Mouse (Mus musculus) heart, postnatal 36 days (tissue): ENCODE data around the gene Rab36. TPM values are rescaled to one million over a fixed set of nuclear protein-coding genes. Genes with fewer than 3 reads are reported as not detected.
A peak's percentile ranks its signal among the peaks of the same experiment; 100 is the strongest.

Experiments used
- DNase-seq, 2 experiments: peaks; one replicate each; pipeline ENCODE4 v3.0.0; 2021 to 2022
- intact Hi-C: fragments of 180-260 bp; cut with DNase I; formaldehyde crosslinking; loops from one replicate; pipeline ENCODE4 v1.15.1; 2025
- total RNA-seq, 2 experiments: library from RNA; stranded (reverse); gene quantifications; 2 replicates each; pipeline ENCODE4 v1.2.3; 2021

The Rab36 gene
- total RNA-seq: under 1 TPM; 0.58 to 0.92 TPM

DNA sequence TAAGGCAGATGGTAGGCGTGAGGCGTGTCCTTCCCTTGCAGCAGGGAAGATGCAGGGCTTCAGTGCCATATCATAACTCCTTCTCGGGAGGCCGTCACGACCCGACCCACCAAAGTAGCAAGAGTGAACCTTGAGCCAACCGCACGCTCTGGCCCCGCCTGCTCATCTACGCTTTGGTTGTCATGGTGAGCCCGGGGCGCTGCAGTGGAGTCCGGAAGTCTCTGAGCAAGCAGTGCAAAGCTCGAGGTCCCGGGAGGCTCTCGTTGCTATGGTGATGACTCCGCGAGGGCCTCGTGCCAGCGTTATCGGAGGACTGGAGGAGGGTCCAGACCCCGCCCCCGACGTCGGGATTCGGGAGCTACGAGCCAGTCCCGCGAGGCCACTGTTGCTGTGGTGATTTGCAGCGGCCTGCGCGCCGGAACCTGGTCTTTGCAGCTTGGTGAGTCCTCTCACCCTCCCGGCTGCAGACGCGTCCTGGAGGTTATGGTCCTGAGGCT lies at the start of gene Rab36:
Gene Rab36 (plus strand): TSS at position 176 of the 497 bp plus-strand sequence.
- peak; percentile 91 to 93 for DNase-seq
- intact Hi-C loops: no loop called here

GRCm38 (mm10) chr10:74987698-74988470 lies 49.0 kb upstream of the Rab36 start:
- intact Hi-C loops: no loop called here
- no peak for DNase-seq

DNA sequence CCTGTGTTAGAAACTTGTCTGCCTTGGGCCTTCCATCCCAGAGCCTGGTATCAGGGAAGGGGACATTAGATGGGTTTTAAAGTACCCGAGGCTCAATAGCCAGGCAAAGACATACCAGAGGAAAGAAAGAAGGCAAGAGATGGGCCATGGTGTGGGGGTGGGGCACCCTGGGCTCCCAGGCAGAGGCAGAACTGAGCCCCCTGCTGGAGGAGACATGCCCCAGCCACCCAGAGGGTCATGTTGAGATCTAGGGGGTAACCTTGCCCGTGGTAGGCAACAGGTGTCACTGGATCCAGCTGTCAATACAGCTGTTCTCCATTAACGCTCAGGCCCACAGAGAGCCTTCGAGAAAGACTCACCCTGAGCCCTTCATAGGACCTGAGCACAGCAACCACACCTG lies 47.0 kb upstream of the Rab36 start:
- intact Hi-C loops: no loop called here
- DNase-seq: no peak

DNA sequence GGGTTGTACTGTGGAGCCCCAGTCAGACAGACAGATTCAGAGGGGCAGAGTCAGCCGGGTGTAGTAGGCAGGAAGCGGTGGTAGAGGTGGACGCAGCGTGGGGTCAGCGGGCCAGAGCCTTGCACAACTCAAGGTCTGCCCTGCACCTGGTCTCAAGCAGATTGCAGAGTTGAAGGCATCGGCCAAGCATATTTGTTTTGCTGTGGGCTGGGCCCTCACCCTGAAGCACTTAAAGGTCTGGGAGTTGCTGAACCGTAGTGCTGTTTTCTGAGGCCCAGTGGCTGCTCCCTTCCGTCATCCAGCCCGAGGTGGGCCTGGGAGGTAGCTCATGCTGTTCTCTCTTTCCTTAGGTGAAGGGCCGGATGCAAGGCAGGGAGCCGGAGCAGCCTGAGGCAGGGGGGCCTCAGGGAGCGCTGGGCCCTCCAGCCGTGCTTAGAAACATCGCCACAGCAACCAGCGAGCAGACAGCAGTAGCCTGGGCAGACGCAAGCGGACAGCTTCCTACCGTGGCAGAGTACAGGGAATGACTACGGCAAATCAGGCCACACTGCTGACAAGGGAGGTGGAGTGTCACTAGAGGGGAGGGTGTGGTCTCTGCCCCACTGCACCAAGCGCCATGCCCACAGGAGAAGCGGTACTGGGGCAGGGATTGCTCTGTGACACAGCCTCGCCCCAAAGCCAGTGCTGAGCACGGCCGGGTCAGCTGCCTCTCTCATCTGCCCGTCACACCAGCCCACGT lies 46.1 kb upstream of the Rab36 start:
- intact Hi-C loops: no loop called here
- no peak for DNase-seq

DNA sequence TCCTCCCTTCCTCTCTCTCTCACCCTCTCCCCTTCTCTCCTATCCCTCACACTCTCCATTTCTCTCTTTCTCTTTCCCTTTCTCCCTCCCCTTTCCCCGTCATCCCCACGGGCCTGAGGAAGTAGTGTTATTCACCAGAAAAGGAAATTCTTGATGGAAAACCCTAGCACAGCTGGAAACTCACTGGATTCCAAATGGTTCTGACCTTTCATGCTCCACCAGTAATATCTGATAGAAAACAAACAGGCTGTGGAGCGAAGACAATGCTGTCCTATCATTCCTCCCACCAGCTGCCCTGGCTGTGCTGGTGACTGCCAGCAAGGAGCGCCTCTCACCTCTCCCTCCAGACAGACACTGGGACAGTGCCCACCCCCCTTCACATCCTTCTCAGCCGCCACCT lies 42.0 kb upstream of the Rab36 start:
- intact Hi-C loops: no loop called here
- DNase-seq: no peak

GRCm38 (mm10) chr10:74995377-74995776 lies 41.5 kb upstream of the Rab36 start:
- intact Hi-C loops: no loop called here
- DNase-seq: peak; percentile 3 to 5

- intact Hi-C loops: no loop called here
- DNase-seq: no peak
Measured at GRCm38 (mm10) chr10:75001391-75001790, 35.5 kb upstream of the Rab36 start.

DNA sequence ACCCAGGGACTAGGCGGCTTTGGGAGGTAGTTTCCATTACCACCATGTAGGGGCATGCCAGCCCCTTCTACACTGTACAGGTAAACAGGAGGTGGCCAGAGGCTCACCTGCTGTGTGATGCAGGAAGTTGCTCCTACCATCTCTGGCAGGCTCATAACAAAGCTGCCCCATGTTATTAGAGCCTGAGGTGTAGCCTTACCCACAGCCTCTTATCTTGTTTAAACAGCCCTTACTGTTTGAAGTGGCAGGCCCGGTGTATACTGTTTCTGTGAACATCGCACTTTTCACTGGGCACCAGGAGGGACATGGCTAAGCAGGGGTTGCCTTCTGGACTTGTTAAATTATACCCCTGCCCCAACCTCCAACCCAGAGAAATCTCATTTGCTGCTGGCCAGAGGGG lies 32.8 kb upstream of the Rab36 start:
- DNase-seq: no peak
- intact Hi-C loops: no loop called here

- intact Hi-C loops: no loop called here
- DNase-seq: no peak
Measured at GRCm38 (mm10) chr10:75006889-75007662, 29.8 kb upstream of the Rab36 start.

DNA sequence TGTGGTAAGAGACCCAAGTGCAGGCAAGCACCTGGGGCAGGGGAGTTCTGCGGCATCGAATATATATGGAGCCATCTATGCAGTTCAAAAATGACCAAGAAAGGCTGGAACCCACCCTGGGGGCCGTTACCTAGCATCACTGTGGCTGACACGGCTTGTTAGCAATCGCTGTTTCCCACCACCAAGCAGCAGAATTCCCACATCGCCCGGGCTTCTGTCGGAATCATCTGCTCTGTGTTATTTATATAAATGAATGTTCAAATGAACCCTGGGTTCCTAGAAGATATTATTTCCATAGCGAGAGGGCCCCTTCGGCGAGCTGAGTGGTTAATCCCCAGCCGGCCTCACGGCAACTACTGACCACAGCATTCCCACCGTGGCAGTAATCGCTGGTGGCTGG lies 26.2 kb upstream of the Rab36 start:
- no peak for DNase-seq
- intact Hi-C loops: no loop called here

DNA sequence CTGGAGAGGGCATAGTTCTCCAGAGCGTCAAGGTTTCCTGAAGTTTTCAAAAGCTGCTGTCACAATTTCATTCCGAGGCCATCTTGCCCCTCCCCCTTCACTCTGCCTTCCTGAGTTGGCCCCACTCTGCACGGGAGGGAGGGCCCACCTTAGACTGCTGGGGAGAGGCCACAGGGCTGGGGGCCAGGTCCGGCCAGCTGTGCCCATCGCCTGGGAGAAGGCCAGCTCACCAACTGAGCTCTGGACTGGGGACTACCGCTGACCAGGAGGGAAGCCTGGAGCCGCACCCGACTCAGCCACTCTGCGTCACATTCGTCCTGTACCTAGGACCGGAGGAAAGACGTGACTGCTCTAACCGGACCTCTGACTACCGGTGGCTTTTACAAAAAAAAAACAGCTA lies 21.4 kb upstream of the Rab36 start:
- intact Hi-C loops: no loop called here
- DNase-seq: no peak

- intact Hi-C loops: no loop called here
- DNase-seq: no peak
Measured at GRCm38 (mm10) chr10:75016481-75016880, 20.4 kb upstream of the Rab36 start.

DNA sequence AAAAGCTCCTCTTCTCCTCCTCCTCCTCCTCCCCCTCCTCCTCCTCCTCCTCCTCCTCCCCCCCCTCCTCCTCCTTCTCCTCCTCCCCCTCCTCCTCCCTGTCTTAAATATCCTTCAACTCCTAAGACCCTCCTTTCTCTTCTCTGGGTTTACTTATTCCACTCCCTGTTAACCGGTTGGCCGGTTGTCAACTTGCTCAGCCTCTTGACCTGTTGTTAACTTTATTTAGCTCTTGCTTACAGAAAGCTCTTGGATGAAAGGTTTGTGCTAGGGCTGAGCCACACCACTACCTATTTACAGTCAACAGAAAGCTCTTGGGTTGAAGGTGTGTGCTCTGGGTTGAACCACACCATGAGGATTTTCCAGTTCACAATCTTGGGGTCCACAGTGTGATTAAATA lies 16.6 kb upstream of the Rab36 start:
- intact Hi-C loops: no loop called here
- DNase-seq: no peak

- DNase-seq: peak; percentile 66 to 79
Measured at GRCm38 (mm10) chr10:75021138-75021537, 15.7 kb upstream of the Rab36 start.

GRCm38 (mm10) chr10:75026491-75026890 lies 10.4 kb upstream of the Rab36 start:
- no peak for DNase-seq
- intact Hi-C loops: no loop called here

More at GRCm38 (mm10) chr10:75021138-75021537, 15.7 kb upstream of the Rab36 start:
- intact Hi-C loops: loop anchor here (1.0 kb wide), 2 partner anchors 84 to 130 kb away; no protein-coding TSS in a partner anchor

GRCm38 (mm10) chr10:75028743-75029142 lies 8.1 kb upstream of the Rab36 start:
- intact Hi-C loops: no loop called here
- no peak for DNase-seq

- no peak for DNase-seq
- intact Hi-C loops: no loop called here
Measured at GRCm38 (mm10) chr10:75029677-75030076, 7.2 kb upstream of the Rab36 start.

GRCm38 (mm10) chr10:75030234-75030633 lies 6.6 kb upstream of the Rab36 start:
- no peak for DNase-seq
- intact Hi-C loops: no loop called here

DNA sequence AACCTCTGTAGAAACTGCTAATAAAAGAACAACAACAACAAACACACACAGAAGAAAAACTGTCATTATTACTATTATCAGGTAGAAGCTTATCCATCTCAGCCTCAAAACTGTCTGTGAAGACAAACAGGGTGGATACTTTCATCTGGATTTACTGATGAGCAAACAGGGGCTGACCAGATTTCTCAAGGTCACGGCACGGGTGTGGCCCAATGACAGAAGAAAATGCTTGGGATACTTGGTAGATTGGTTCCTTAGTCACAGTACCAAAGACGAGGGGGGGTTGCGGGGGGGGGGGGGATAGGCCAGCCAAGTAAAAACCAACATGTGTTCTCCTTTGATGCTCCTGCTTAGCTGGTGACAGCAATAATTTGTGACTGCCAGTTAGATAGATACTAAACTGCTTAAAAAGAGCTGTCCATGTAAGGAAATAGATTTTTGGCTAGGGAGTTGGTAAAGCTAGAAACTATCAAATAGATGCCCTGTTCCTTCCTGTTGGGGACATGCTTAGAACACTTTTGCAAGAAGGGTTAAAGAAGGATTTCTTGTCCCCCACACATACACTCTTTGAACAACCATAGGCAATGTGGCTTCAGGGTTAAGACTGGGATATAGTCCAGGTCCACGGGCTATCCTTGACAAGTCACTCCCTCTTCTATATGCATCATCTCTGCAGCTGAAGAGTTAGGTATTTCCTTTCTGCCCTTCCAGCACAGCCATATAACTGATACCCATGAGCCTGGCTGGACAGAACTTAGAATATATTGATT lies 5.3 kb upstream of the Rab36 start:
- DNase-seq: no peak
- intact Hi-C loops: no loop called here

- DNase-seq: peak; percentile 53 to 74
- intact Hi-C loops: no loop called here
Measured at GRCm38 (mm10) chr10:75032395-75032794, 4.5 kb upstream of the Rab36 start, which contains the start of gene Rsph14. Gene Rsph14, minus strand, starts transcription at chr10:75032586.
